Mouse (Mus musculus) kidney, adult 11 months (tissue): ENCODE results near the gene Gm20431.
"Not testable (repeated sequence)": the region's sequence is repeated elsewhere in the genome, so short reads cannot be mapped to it uniquely, and the experiment has no call there.

Experiments
- DNase-seq: peaks from one replicate; pipeline ENCODE4 v3.0.0; 2022

The Gm20431 gene

GRCm38 (mm10) chr2:167659177-167659846 lies 2.0 kb downstream of the Gm20431 start:
- no peak for DNase-seq

- DNase-seq, result no peak
Measured at GRCm38 (mm10) chr2:167658712-167659111, 2.6 kb downstream of the Gm20431 start.

- no peak for DNase-seq
Measured at GRCm38 (mm10) chr2:167657973-167658372, 3.3 kb downstream of the Gm20431 start.

GRCm38 (mm10) chr2:167656629-167657478 lies 4.4 kb downstream of the Gm20431 start:
- peak; percentile 61 for DNase-seq

- DNase-seq, result no peak
Measured at GRCm38 (mm10) chr2:167654911-167655600, 6.2 kb downstream of the Gm20431 start.

- DNase-seq, result no peak
Measured at GRCm38 (mm10) chr2:167652694-167653093, 8.6 kb downstream of the Gm20431 start.

- DNase-seq, result no peak
Measured at GRCm38 (mm10) chr2:167651622-167652021, 9.7 kb downstream of the Gm20431 start.

- DNase-seq, result no peak
Measured at GRCm38 (mm10) chr2:167649290-167650032, 11.8 kb downstream of the Gm20431 start.

- DNase-seq, result no peak
Measured at GRCm38 (mm10) chr2:167646411-167646810, 14.9 kb downstream of the Gm20431 start.

- not testable (repeated sequence) for DNase-seq
Measured at GRCm38 (mm10) chr2:167643356-167644052, 17.8 kb downstream of the Gm20431 start.

- DNase-seq, result no peak
Measured at GRCm38 (mm10) chr2:167642164-167642563, 19.1 kb downstream of the Gm20431 start.

- DNase-seq, result peak; percentile 78
Measured at GRCm38 (mm10) chr2:167641337-167641736, 20.0 kb downstream of the Gm20431 start.

GRCm38 (mm10) chr2:167640279-167640678 lies 21.0 kb downstream of the Gm20431 start:
- DNase-seq, result no peak

- no peak for DNase-seq
Measured at GRCm38 (mm10) chr2:167634865-167635512, 26.3 kb downstream of the Gm20431 start.

- DNase-seq, result peak; percentile 97
Measured at GRCm38 (mm10) chr2:167634338-167634770, 26.9 kb downstream of the Gm20431 start.

GRCm38 (mm10) chr2:167633537-167633872 lies 27.8 kb downstream of the Gm20431 start:
- DNase-seq, result no peak

GRCm38 (mm10) chr2:167632731-167633536 lies 28.4 kb downstream of the Gm20431 start:
- no peak for DNase-seq

- peak; percentile 98 for DNase-seq
Measured at GRCm38 (mm10) chr2:167631591-167632448, 29.5 kb downstream of the Gm20431 start, which contains the start of gene Ube2v1. Ube2v1 (minus strand) TSS chr2:167632095.

- DNase-seq, result peak; percentile 50
Measured at GRCm38 (mm10) chr2:167631181-167631590, 30.1 kb downstream of the Gm20431 start.

- DNase-seq, result no peak
Measured at GRCm38 (mm10) chr2:167630421-167630820, 30.9 kb downstream of the Gm20431 start.
